Mouse (Mus musculus) granulocyte monocyte progenitor cell, adult 5-6 weeks (primary cell): ENCODE results near the gene Dgka. TPM values are rescaled to one million over a fixed set of nuclear protein-coding genes. Genes with fewer than 3 reads are reported as not detected.

Experiments used
- ATAC-seq: replicated peaks from 2 replicates; pipeline ENCODE4 v1.8.0; 2016; ENCODE audit warnings: mild to moderate bottlenecking, moderate TSS enrichment, inconsistent platforms; ENCODE audit not compliant: poor library complexity, severe bottlenecking
- total RNA-seq, 2 experiments: library from RNA; stranded (forward) in 1 of 2; stranded (reverse) in 1 of 2; fragments of 200-712, 200-1000 nt in 1 of 2; fragments of >200 nt in 1 of 2; fragmentation: Nextera tagmentation in 1 of 2; gene quantifications; 2 replicates each; pipeline ENCODE4 v1.2.3; 2014 to 2017

Dgka gene
- 13.2 and 15.8 TPM in 2 replicates for total RNA-seq (2014; fragmentation: Nextera tagmentation)
- total RNA-seq (2017): 9.4 and 12.0 TPM in 2 replicates

- ATAC-seq: no peak
Measured at GRCm38 (mm10) chr10:128744680-128745601, at the start of gene Dgka. Gene Dgka, minus strand, starts transcription at chr10:128744855.

GRCm38 (mm10) chr10:128794391-128794790, 49.7 kb upstream of the Dgka start:
- peak; percentile 46 for ATAC-seq

- 0 out of 2 replicates have a peak, but pooled peaks have one; percentile 15 for ATAC-seq
Measured at GRCm38 (mm10) chr10:128793258-128793657, 48.6 kb upstream of the Dgka start.

- ATAC-seq: no peak
Measured at GRCm38 (mm10) chr10:128792041-128792440, 47.4 kb upstream of the Dgka start.

- peak; percentile 92 for ATAC-seq
Measured at GRCm38 (mm10) chr10:128790398-128791124, 45.9 kb upstream of the Dgka start, which contains the start of gene Mmp19. Gene Mmp19, plus strand, starts transcription at chr10:128790910.

- ATAC-seq: peak; percentile 82
Measured at GRCm38 (mm10) chr10:128780200-128780599, 35.5 kb upstream of the Dgka start.

GRCm38 (mm10) chr10:128779011-128779795, 34.5 kb upstream of the Dgka start:
- ATAC-seq: peak; percentile 87

GRCm38 (mm10) chr10:128778441-128778840, 33.8 kb upstream of the Dgka start:
- ATAC-seq: no peak

- ATAC-seq: peak; percentile 67
Measured at GRCm38 (mm10) chr10:128773685-128774084, 29.0 kb upstream of the Dgka start.

GRCm38 (mm10) chr10:128772895-128773294, 28.2 kb upstream of the Dgka start:
- ATAC-seq: peak; percentile 57; the same call in 1 of the 2 replicates

- ATAC-seq: peak; percentile 67
Measured at GRCm38 (mm10) chr10:128748252-128748864, 3.7 kb upstream of the Dgka start.

- ATAC-seq: peak; percentile 60
Measured at GRCm38 (mm10) chr10:128747646-128748251, 3.1 kb upstream of the Dgka start, which contains the start of gene Pym1. Gene Pym1, plus strand, starts transcription at chr10:128747889.

GRCm38 (mm10) chr10:128746972-128747645, 2.5 kb upstream of the Dgka start:
- ATAC-seq: no peak

- ATAC-seq: no peak
Measured at GRCm38 (mm10) chr10:128745946-128746613, 1.4 kb upstream of the Dgka start.

GRCm38 (mm10) chr10:128744211-128744610, 444 bp downstream of the Dgka start:
- ATAC-seq: no peak

GRCm38 (mm10) chr10:128743791-128744191, 864 bp downstream of the Dgka start:
- peak; percentile 15 for ATAC-seq

GRCm38 (mm10) chr10:128743235-128743634, 1.4 kb downstream of the Dgka start:
- ATAC-seq: no peak

GRCm38 (mm10) chr10:128742616-128743015, 2.0 kb downstream of the Dgka start:
- no peak for ATAC-seq
